Mouse (Mus musculus) limb, embryonic 13.5 days (tissue): ENCODE measurements around the gene Ost4. TPM values are rescaled to one million over a fixed set of nuclear protein-coding genes. Genes with fewer than 3 reads are reported as not detected.
A peak's percentile ranks its signal among the peaks of the same experiment; 100 is the strongest.

Experiments
- ATAC-seq: fragments of 200-750 bp; cut with Nextera tagmentation; 2 replicates; pipeline ENCODE4 v1.8.0; 2017; ENCODE audit warnings: low read depth, moderate number of reproducible peaks, moderate TSS enrichment; ENCODE audit not compliant: low FRiP score
- H3K27ac ChIP-seq: fragments of 300-500 bp; sonication (generic); 2 replicates; pipeline ENCODE4 v1.5.1; 2015; ENCODE audit warnings: inconsistent platforms, mild to moderate bottlenecking, moderate library complexity
- H3K27me3 ChIP-seq: fragments of 300-500 bp; sonication (generic); 2 replicates; pipeline ENCODE4 v1.6.1; 2015; ENCODE audit warnings: mild to moderate bottlenecking, inconsistent platforms
- H3K36me3 ChIP-seq: fragments of 300-500 bp; sonication (generic); 2 replicates; pipeline ENCODE4 v1.6.1; 2015; ENCODE audit warnings: inconsistent platforms, mild to moderate bottlenecking, moderate library complexity
- H3K4me1 ChIP-seq: fragments of 300-500 bp; sonication (generic); 2 replicates; pipeline ENCODE4 v1.6.1; 2015; ENCODE audit warnings: inconsistent platforms
- H3K4me2 ChIP-seq: fragments of 300-500 bp; sonication (generic); replicated peaks from 2 replicates; pipeline ENCODE4 v1.6.1; 2015; ENCODE audit warnings: inconsistent platforms, mild to moderate bottlenecking, moderate library complexity
- H3K4me3 ChIP-seq: fragments of 300-500 bp; sonication (generic); 2 replicates; pipeline ENCODE4 v1.5.1; 2015; ENCODE audit warnings: moderate library complexity, mild to moderate bottlenecking, inconsistent platforms
- H3K9ac ChIP-seq: fragments of 300-500 bp; sonication (generic); 2 replicates; pipeline ENCODE4 v1.6.1; 2015; ENCODE audit warnings: mild to moderate bottlenecking, inconsistent platforms
- H3K9me3 ChIP-seq: fragments of 300-500 bp; sonication (generic); 2 replicates; pipeline ENCODE4 v1.6.1; 2016; ENCODE audit warnings: inconsistent platforms
- WGBS: fragments of 180-500 bp; shearing (Covaris S2); methylation state at CpG from one replicate; pipeline ENCODE4 v1.1.7; 2015; 5-methylcytosine and 5-hydroxymethylcytosine counted together
- polyA plus RNA-seq: library from polyadenylated mRNA; unstranded; fragments of >200 nt; fragmentation: Nextera tagmentation; extraction: Ambion mirVana; gene quantifications from 2 replicates; pipeline ENCODE4 v1.2.1, GENCODE M21; 2015

The Ost4 gene
- polyA plus RNA-seq, 1 experiment from 2014 or later = 424 TPM

DNA sequence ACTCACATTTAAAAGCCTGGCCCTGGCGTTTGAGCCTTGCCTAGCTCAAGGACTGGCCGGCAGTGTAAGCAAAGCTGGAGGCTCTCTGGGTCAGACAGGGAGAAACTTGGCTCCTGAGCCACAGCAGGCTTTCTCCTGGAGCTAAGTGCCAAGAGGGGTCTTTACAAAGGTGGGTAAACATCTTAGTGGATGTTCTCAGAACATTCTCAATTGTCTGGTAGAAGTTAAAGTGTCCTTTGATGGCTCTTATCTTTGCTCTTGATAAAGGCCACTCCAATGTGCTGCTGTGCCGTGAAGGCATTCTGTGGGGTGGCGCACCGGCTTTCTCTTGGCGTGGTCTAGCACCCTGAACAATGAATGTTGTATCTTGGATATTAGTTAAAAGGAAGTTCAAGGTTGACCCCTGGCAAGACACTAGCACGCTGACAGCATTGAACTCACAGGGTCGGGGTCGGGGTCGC is 15.0 kb upstream of the Ost4 start:
- Histone ChIP-seq H3K36me3 (peaks cover 42% of the 10 kb centered on the region), H3K27me3 (no peaks in the 10 kb centered on the region), H3K27ac (0 out of 2 replicates have a peak overlapping the region, but pooled peaks have one; percentile 83), H3K4me2 (peak overlapping the region; percentile 72), H3K9ac (peak overlapping the region; percentile 63), H3K4me3 (peak overlapping the region; percentile 38), H3K9me3 (no peaks in the 10 kb centered on the region), H3K4me1 (peaks cover 50% of the 10 kb centered on the region)
- 76% methylated on average over 10 of the region's 10 CpGs for WGBS
- ATAC-seq = no peak

- Histone ChIP-seq H3K4me1 (peaks cover 61% of the 10 kb centered on the region), H3K27ac (peak within 1 kb of the TSS; percentile 83), H3K9me3 (no peaks in the 10 kb centered on the region), H3K36me3 (peaks cover 52% of the 10 kb centered on the region), H3K4me3 (peak within 1 kb of the TSS; percentile 38), H3K9ac (peak within 1 kb of the TSS; percentile 63), H3K4me2 (peak within 1 kb of the TSS; percentile 72), H3K27me3 (no peaks in the 10 kb centered on the region)
- peak; percentile 90 for ATAC-seq
- WGBS = 3% methylated on average over 32 of the region's 40 CpGs
These were observed 13.9 kb upstream of the Ost4 start, which contains the start of gene Khk for GRCm38 (mm10) chr5:30921256-30922033. Gene Khk, plus strand, starts transcription at chr5:30921431.

DNA sequence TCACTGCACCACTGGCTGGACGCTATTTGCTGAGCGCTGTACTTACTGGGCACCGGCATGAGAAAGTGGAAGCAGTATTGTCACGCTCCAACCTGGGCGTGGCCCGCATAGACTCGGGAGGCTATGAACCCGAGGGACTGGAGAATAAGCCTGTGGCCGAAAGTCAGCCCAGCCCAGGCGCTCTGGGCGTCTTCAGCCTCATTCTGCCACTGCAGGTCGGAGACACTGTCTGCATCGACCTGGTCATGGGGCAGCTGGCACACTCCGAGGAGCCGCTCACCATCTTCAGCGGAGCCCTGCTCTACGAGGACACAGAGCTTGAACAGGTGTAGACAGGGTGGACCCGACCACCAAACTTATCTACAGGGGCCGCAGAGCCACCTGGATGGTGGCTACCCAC is 13.0 kb upstream of the Ost4 start:
- Histone ChIP-seq H3K9ac (no peak overlapping the region), H3K4me1 (peaks cover 67% of the 10 kb centered on the region), H3K9me3 (no peaks in the 10 kb centered on the region), H3K36me3 (peaks cover 52% of the 10 kb centered on the region), H3K27me3 (no peaks in the 10 kb centered on the region), H3K4me2 (peak overlapping the region; percentile 72; the same call in 1 of the 2 replicates), H3K4me3 (no peak overlapping the region), H3K27ac (peak overlapping the region; percentile 72; the same call in 1 of the 2 replicates)
- no peak for ATAC-seq
- 67% methylated on average over 19 of the region's 19 CpGs for WGBS

- Histone ChIP-seq H3K4me3 (no peak overlapping the region), H3K9ac (peak overlapping the region; percentile 8; the same call in 1 of the 2 replicates), H3K27ac (peak overlapping the region; percentile 72; the same call in 1 of the 2 replicates), H3K4me1 (peaks cover 73% of the 10 kb centered on the region), H3K4me2 (peak overlapping the region; percentile 72; the same call in 1 of the 2 replicates), H3K27me3 (no peaks in the 10 kb centered on the region), H3K36me3 (peaks cover 48% of the 10 kb centered on the region), H3K9me3 (no peaks in the 10 kb centered on the region)
- no peak for ATAC-seq
- WGBS = 62% methylated on average over 11 of the region's 11 CpGs
These were observed 12.4 kb upstream of the Ost4 start for GRCm38 (mm10) chr5:30919831-30920614.

- H3K4me2 ChIP-seq = no peak overlapping the region
- H3K27me3 ChIP-seq = no peaks in the 10 kb centered on the region
- WGBS = 73% methylated on average over 8 of the region's 8 CpGs
- peaks cover 84% of the 10 kb centered on the region for H3K4me1 ChIP-seq
- peak overlapping the region; percentile 25; the same call in 1 of the 2 replicates for H3K9ac ChIP-seq
- H3K36me3 ChIP-seq = peaks cover 46% of the 10 kb centered on the region
- peak overlapping the region; percentile 5; the same call in 1 of the 2 replicates for H3K4me3 ChIP-seq
- 0 out of 2 replicates have a peak overlapping the region, but pooled peaks have one; percentile 10 for H3K27ac ChIP-seq
- H3K9me3 ChIP-seq = no peaks in the 10 kb centered on the region
- no peak for ATAC-seq
These were observed 11.1 kb upstream of the Ost4 start for GRCm38 (mm10) chr5:30918691-30919090.

DNA sequence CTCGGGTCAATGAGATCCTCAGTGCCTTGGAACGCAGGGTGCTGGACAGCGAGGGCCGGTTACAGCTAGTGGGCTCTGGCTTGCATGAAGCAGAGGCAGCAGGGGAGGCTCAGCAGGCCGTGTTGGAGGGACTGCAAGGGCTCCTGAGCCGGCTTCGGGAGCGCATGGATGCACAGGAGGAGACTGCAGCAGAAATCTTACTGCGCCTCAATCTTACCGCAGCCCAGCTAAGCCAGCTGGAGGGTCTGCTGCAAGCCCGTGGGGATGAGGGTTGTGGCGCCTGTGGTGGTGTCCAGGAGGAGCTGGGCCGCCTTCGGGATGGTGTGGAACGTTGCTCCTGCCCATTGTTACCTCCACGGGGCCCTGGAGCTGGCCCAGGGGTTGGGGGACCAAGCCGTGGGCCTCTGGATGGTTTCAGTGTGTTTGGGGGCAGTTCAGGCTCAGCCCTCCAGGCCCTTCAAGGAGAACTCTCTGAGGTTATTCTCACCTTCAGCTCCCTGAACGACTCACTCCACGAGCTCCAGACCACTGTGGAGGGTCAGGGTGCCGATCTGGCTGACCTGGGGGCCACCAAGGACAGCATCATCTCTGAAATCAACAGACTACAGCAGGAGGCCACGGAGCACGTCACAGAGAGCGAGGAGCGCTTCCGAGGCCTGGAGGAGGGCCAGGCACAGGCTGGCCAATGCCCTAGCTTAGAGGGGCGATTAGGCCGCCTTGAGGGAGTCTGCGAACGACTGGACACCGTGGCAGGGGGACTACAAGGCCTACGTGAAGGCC is 10.5 kb upstream of the Ost4 start:
- Histone ChIP-seq H3K27ac (0 out of 2 replicates have a peak overlapping the region, but pooled peaks have one; percentile 10), H3K4me1 (peaks cover 85% of the 10 kb centered on the region), H3K4me3 (0 out of 2 replicates have a peak overlapping the region, but pooled peaks have one; percentile 5), H3K4me2 (no peak overlapping the region), H3K36me3 (peaks cover 46% of the 10 kb centered on the region), H3K9ac (peak overlapping the region; percentile 25; the same call in 1 of the 2 replicates), H3K27me3 (no peaks in the 10 kb centered on the region), H3K9me3 (no peaks in the 10 kb centered on the region)
- no peak for ATAC-seq
- WGBS = 87% methylated on average over 31 of the region's 31 CpGs

DNA sequence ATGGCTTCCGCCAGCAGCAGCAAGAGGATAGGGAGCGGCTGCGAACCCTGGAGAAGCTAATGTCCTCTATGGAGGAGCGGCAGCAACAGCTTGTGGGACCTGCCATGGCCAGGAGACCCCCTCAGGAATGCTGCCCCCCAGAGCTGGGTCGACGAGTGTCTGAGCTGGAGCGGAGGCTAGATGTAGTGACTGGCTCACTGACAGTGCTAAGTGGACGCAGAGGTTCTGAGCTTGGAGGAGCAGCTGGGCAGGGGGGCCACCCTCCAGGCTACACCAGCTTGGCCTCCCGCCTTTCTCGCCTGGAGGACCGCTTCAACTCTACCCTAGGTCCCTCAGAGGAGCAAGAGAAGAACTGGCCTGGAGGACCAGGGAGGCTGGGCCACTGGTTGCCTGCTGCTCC is 9.8 kb upstream of the Ost4 start:
- Histone ChIP-seq H3K9me3 (no peaks in the 10 kb centered on the region), H3K9ac (0 out of 2 replicates have a peak overlapping the region, but pooled peaks have one; percentile 43), H3K36me3 (peaks cover 46% of the 10 kb centered on the region), H3K27me3 (no peaks in the 10 kb centered on the region), H3K4me3 (no peak overlapping the region), H3K4me2 (0 out of 2 replicates have a peak overlapping the region, but pooled peaks have one; percentile 99), H3K4me1 (peaks cover 85% of the 10 kb centered on the region), H3K27ac (no peak overlapping the region)
- no peak for ATAC-seq
- 86% methylated on average over 11 of the region's 11 CpGs for WGBS

GRCm38 (mm10) chr5:30916841-30917240 is 9.3 kb upstream of the Ost4 start:
- ATAC-seq = no peak
- Histone ChIP-seq H3K9ac (0 out of 2 replicates have a peak overlapping the region, but pooled peaks have one; percentile 43), H3K27ac (no peak overlapping the region; the same call in 1 of the 2 replicates), H3K27me3 (no peaks in the 10 kb centered on the region), H3K36me3 (peaks cover 46% of the 10 kb centered on the region), H3K4me3 (no peak overlapping the region), H3K4me1 (peaks cover 85% of the 10 kb centered on the region), H3K9me3 (no peaks in the 10 kb centered on the region), H3K4me2 (peak overlapping the region; percentile 99; the same call in 1 of the 2 replicates)
- 93% methylated on average over 9 of the region's 9 CpGs for whole genome bisulfite sequencing

GRCm38 (mm10) chr5:30915974-30916433 is 8.4 kb upstream of the Ost4 start:
- peak overlapping the region; percentile 65 for H3K4me3 ChIP-seq
- H3K4me2 ChIP-seq = peak overlapping the region; percentile 99
- H3K27me3 ChIP-seq = no peaks in the 10 kb centered on the region
- H3K9me3 ChIP-seq = no peaks in the 10 kb centered on the region
- 9% methylated on average over 7 of the region's 7 CpGs for WGBS
- H3K4me1 ChIP-seq = peaks cover 89% of the 10 kb centered on the region
- ATAC-seq = peak; percentile 6
- peak overlapping the region; percentile 89 for H3K9ac ChIP-seq
- H3K36me3 ChIP-seq = peaks cover 44% of the 10 kb centered on the region
- H3K27ac ChIP-seq = peak overlapping the region; percentile 99; the same call in 1 of the 2 replicates

GRCm38 (mm10) chr5:30915456-30915855 is 7.9 kb upstream of the Ost4 start:
- peak; percentile 3; the same call in 1 of the 2 replicates for ATAC-seq
- WGBS = 42% methylated on average over 9 of the region's 9 CpGs
- peaks cover 89% of the 10 kb centered on the region for H3K4me1 ChIP-seq
- peak overlapping the region; percentile 89 for H3K9ac ChIP-seq
- no peaks in the 10 kb centered on the region for H3K9me3 ChIP-seq
- H3K36me3 ChIP-seq = peaks cover 39% of the 10 kb centered on the region
- peak overlapping the region; percentile 65 for H3K4me3 ChIP-seq
- peak overlapping the region; percentile 99 for H3K27ac ChIP-seq
- H3K27me3 ChIP-seq = no peaks in the 10 kb centered on the region
- H3K4me2 ChIP-seq = peak overlapping the region; percentile 99

DNA sequence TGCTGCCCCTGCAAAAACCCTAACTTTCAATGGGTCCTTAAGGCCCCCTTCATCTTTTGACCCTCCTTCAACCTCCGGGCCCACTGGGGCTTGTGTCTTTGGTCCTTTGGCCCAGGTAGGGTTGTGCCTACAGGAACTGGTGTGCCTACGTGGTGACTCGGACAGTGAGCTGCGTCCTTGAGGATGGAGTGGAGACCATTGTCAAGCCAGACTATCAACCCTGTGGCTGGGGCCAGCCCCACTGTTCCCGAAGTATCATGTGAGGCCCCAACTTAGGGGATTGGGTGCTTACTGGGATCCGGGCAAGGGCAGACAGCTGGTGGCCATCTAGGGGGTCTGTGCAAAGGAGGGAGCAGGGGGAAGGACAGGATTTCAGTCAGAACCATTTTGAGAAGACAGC is 7.3 kb upstream of the Ost4 start:
- Histone ChIP-seq H3K9ac (peak overlapping the region; percentile 89), H3K36me3 (peaks cover 33% of the 10 kb centered on the region), H3K4me2 (peak overlapping the region; percentile 99), H3K4me3 (peak overlapping the region; percentile 65), H3K27me3 (no peaks in the 10 kb centered on the region), H3K27ac (peak overlapping the region; percentile 99), H3K4me1 (peaks cover 88% of the 10 kb centered on the region), H3K9me3 (no peaks in the 10 kb centered on the region)
- 32% methylated on average over 6 of the region's 6 CpGs for WGBS
- ATAC-seq = no peak
